Mouse (Mus musculus): ENCODE data around the gene Pcsk2. TPM values are rescaled to one million over a fixed set of nuclear protein-coding genes. Genes with fewer than 3 reads are reported as not detected.
A peak's percentile ranks its signal among the peaks of the same experiment; 100 is the strongest.

Gene Pcsk2
- polyA plus RNA-seq, 1 experiment from 2014 or later = 1.5 TPM

GRCm38 (mm10) chr2:143752051-143752788, 206.3 kb downstream of the Pcsk2 start:
- no peaks in the 10 kb centered on the region for H3K36me3 ChIP-seq
- no peak for ATAC-seq
- no peaks in the 10 kb centered on the region for H3K27me3 ChIP-seq (replicated peaks)
- H3K4me1 ChIP-seq (replicated peaks) = no peaks in the 10 kb centered on the region
- no peak overlapping the region for H3K27ac ChIP-seq
- WGBS = 41% methylated on average over 9 of the region's 9 CpGs
- no peak overlapping the region for H3K4me3 ChIP-seq (replicated peaks)
- H3K9ac ChIP-seq = no peak overlapping the region
- no peaks in the 10 kb centered on the region for H3K9me3 ChIP-seq
- H3K4me2 ChIP-seq (replicated peaks) = no peak overlapping the region

GRCm38 (mm10) chr2:143776448-143776847, 230.5 kb downstream of the Pcsk2 start:
- 6% methylated on average over 4 of the region's 4 CpGs for WGBS

GRCm38 (mm10) chr2:143780310-143780709, 234.4 kb downstream of the Pcsk2 start:
- no peak overlapping the region for H3K9ac ChIP-seq
- no peak for ATAC-seq
- no peaks in the 10 kb centered on the region for H3K36me3 ChIP-seq
- no peak overlapping the region for H3K27ac ChIP-seq
- H3K4me2 ChIP-seq (replicated peaks) = no peak overlapping the region
- WGBS = 74% methylated on average over 2 of the region's 2 CpGs
- H3K27me3 ChIP-seq (replicated peaks) = no peaks in the 10 kb centered on the region
- no peaks in the 10 kb centered on the region for H3K4me1 ChIP-seq (replicated peaks)
- no peak overlapping the region for H3K4me3 ChIP-seq (replicated peaks)
- H3K9me3 ChIP-seq = no peaks in the 10 kb centered on the region

More at GRCm38 (mm10) chr2:143776448-143776847, 230.5 kb downstream of the Pcsk2 start:
- Histone ChIP-seq H3K27ac (no peak overlapping the region), H3K36me3 (no peaks in the 10 kb centered on the region), H3K9ac (no peak overlapping the region), H3K4me2 (replicated peaks) (no peak overlapping the region), H3K9me3 (no peaks in the 10 kb centered on the region), H3K27me3 (replicated peaks) (no peaks in the 10 kb centered on the region), H3K4me1 (replicated peaks) (no peaks in the 10 kb centered on the region), H3K4me3 (replicated peaks) (no peak overlapping the region)
- ATAC-seq = no peak

- H3K4me2 ChIP-seq (replicated peaks) = no peak overlapping the region
- WGBS = 85% methylated on average over 5 of the region's 5 CpGs
- no peaks in the 10 kb centered on the region for H3K9me3 ChIP-seq
- no peak overlapping the region for H3K9ac ChIP-seq
- no peaks in the 10 kb centered on the region for H3K36me3 ChIP-seq
- no peaks in the 10 kb centered on the region for H3K4me1 ChIP-seq (replicated peaks)
- no peak overlapping the region for H3K4me3 ChIP-seq (replicated peaks)
- H3K27me3 ChIP-seq (replicated peaks) = no peaks in the 10 kb centered on the region
- no peak for ATAC-seq
- H3K27ac ChIP-seq = no peak overlapping the region
Measured at GRCm38 (mm10) chr2:143789911-143790310, 244.0 kb downstream of the Pcsk2 start.

- Histone ChIP-seq H3K9me3 (no peaks in the 10 kb centered on the region), H3K4me3 (replicated peaks) (no peak overlapping the region), H3K36me3 (no peaks in the 10 kb centered on the region), H3K27ac (no peak overlapping the region), H3K4me2 (replicated peaks) (no peak overlapping the region), H3K27me3 (replicated peaks) (no peaks in the 10 kb centered on the region), H3K9ac (no peak overlapping the region), H3K4me1 (replicated peaks) (no peaks in the 10 kb centered on the region)
- 81% methylated on average over 4 of the region's 4 CpGs for WGBS
- no peak for ATAC-seq
Measured at GRCm38 (mm10) chr2:143795858-143796257, 249.9 kb downstream of the Pcsk2 start.

- Histone ChIP-seq H3K9me3 (no peaks in the 10 kb centered on the region), H3K4me3 (replicated peaks) (no peak overlapping the region), H3K9ac (no peak overlapping the region), H3K27ac (no peak overlapping the region), H3K4me1 (replicated peaks) (no peaks in the 10 kb centered on the region), H3K27me3 (replicated peaks) (no peaks in the 10 kb centered on the region), H3K4me2 (replicated peaks) (no peak overlapping the region), H3K36me3 (no peaks in the 10 kb centered on the region)
- no peak for ATAC-seq
- 68% methylated on average over 4 of the region's 4 CpGs for WGBS
Measured at GRCm38 (mm10) chr2:143796335-143797013, 250.5 kb downstream of the Pcsk2 start.

GRCm38 (mm10) chr2:143801097-143801496, 255.1 kb downstream of the Pcsk2 start:
- no peak overlapping the region for H3K9ac ChIP-seq
- no peaks in the 10 kb centered on the region for H3K4me1 ChIP-seq (replicated peaks)
- H3K36me3 ChIP-seq = no peaks in the 10 kb centered on the region
- no peak overlapping the region for H3K27ac ChIP-seq
- H3K4me3 ChIP-seq (replicated peaks) = no peak overlapping the region
- H3K9me3 ChIP-seq = no peaks in the 10 kb centered on the region
- WGBS = 80% methylated on average over 5 of the region's 5 CpGs
- no peak for ATAC-seq
- no peaks in the 10 kb centered on the region for H3K27me3 ChIP-seq (replicated peaks)
- H3K4me2 ChIP-seq (replicated peaks) = no peak overlapping the region

- no peak overlapping the region for H3K27ac ChIP-seq
- no peak overlapping the region for H3K4me3 ChIP-seq (replicated peaks)
Measured at GRCm38 (mm10) chr2:143806140-143806923, 260.4 kb downstream of the Pcsk2 start.

GRCm38 (mm10) chr2:143806924-143807664, 261.1 kb downstream of the Pcsk2 start:
- no peaks in the 10 kb centered on the region for H3K27me3 ChIP-seq (replicated peaks)
- no peaks in the 10 kb centered on the region for H3K36me3 ChIP-seq
- no peak overlapping the region for H3K27ac ChIP-seq
- no peaks in the 10 kb centered on the region for H3K9me3 ChIP-seq
- no peak overlapping the region for H3K4me3 ChIP-seq (replicated peaks)
- 78% methylated on average over 9 of the region's 9 CpGs for WGBS
- no peak overlapping the region for H3K4me2 ChIP-seq (replicated peaks)
- no peak overlapping the region for H3K9ac ChIP-seq
- ATAC-seq = no peak
- no peaks in the 10 kb centered on the region for H3K4me1 ChIP-seq (replicated peaks)

More at GRCm38 (mm10) chr2:143806140-143806923, 260.4 kb downstream of the Pcsk2 start:
- Histone ChIP-seq H3K27me3 (replicated peaks) (no peaks in the 10 kb centered on the region), H3K36me3 (no peaks in the 10 kb centered on the region), H3K4me1 (replicated peaks) (no peaks in the 10 kb centered on the region), H3K4me2 (replicated peaks) (no peak overlapping the region), H3K9ac (no peak overlapping the region), H3K9me3 (no peaks in the 10 kb centered on the region)
- 63% methylated on average over 15 of the region's 15 CpGs for WGBS
- 0 out of 2 replicates have a peak, but pooled peaks have one; percentile 43 for ATAC-seq

GRCm38 (mm10) chr2:143808789-143809188, 262.8 kb downstream of the Pcsk2 start:
- no peak overlapping the region for H3K4me2 ChIP-seq (replicated peaks)
- H3K4me3 ChIP-seq (replicated peaks) = no peak overlapping the region
- ATAC-seq = no peak
- no peaks in the 10 kb centered on the region for H3K27me3 ChIP-seq (replicated peaks)
- 64% methylated on average over 5 of the region's 5 CpGs for WGBS
- no peaks in the 10 kb centered on the region for H3K36me3 ChIP-seq
- H3K9ac ChIP-seq = no peak overlapping the region
- H3K4me1 ChIP-seq (replicated peaks) = no peaks in the 10 kb centered on the region
- no peaks in the 10 kb centered on the region for H3K9me3 ChIP-seq
- no peak overlapping the region for H3K27ac ChIP-seq

GRCm38 (mm10) chr2:143812262-143812661, 266.3 kb downstream of the Pcsk2 start:
- no peaks in the 10 kb centered on the region for H3K9me3 ChIP-seq
- H3K4me2 ChIP-seq (replicated peaks) = no peak overlapping the region
- H3K27me3 ChIP-seq (replicated peaks) = no peaks in the 10 kb centered on the region
- H3K36me3 ChIP-seq = no peaks in the 10 kb centered on the region
- H3K4me1 ChIP-seq (replicated peaks) = no peaks in the 10 kb centered on the region
- H3K27ac ChIP-seq = no peak overlapping the region
- no peak overlapping the region for H3K4me3 ChIP-seq (replicated peaks)
- 73% methylated on average over 4 of the region's 4 CpGs for WGBS
- ATAC-seq = no peak
- H3K9ac ChIP-seq = no peak overlapping the region

- Histone ChIP-seq H3K4me3 (replicated peaks) (no peak overlapping the region), H3K9me3 (no peaks in the 10 kb centered on the region), H3K4me1 (replicated peaks) (no peaks in the 10 kb centered on the region), H3K4me2 (replicated peaks) (no peak overlapping the region), H3K27me3 (replicated peaks) (no peaks in the 10 kb centered on the region), H3K36me3 (no peaks in the 10 kb centered on the region), H3K27ac (no peak overlapping the region), H3K9ac (no peak overlapping the region)
- ATAC-seq = no peak
- WGBS = 88% methylated on average over 11 of the region's 11 CpGs
Measured at GRCm38 (mm10) chr2:143813461-143813860, 267.5 kb downstream of the Pcsk2 start.
